Mouse (Mus musculus) lung, embryonic 16.5 days (tissue): ENCODE data around the gene Txndc2. TPM values are rescaled to one million over a fixed set of nuclear protein-coding genes. Genes with fewer than 3 reads are reported as not detected.

Experiments used
- ATAC-seq: fragments of 200-750 bp; cut with Nextera tagmentation; 2 replicates; pipeline ENCODE4 v1.8.0; 2017; ENCODE audit warnings: low read depth, mild to moderate bottlenecking, moderate library complexity
- H3K27ac ChIP-seq: fragments of 300-500 bp; sonication (generic); 2 replicates; pipeline ENCODE4 v1.5.1; 2014; ENCODE audit warnings: mild to moderate bottlenecking, control low read depth, low read length
- H3K27me3 ChIP-seq: fragments of 300-500 bp; sonication (generic); 2 replicates; pipeline ENCODE4 v1.6.1; 2014; ENCODE audit warnings: low read depth, low read length, mixed read lengths; ENCODE audit not compliant: control insufficient read depth, insufficient read depth
- H3K36me3 ChIP-seq: fragments of 300-500 bp; sonication (generic); 2 replicates; pipeline ENCODE4 v1.6.1; 2014; ENCODE audit warnings: low read length; ENCODE audit not compliant: control insufficient read depth, insufficient read depth
- H3K4me1 ChIP-seq: fragments of 300-500 bp; sonication (generic); replicated peaks from 2 replicates; pipeline ENCODE4 v1.6.1; 2014; ENCODE audit warnings: low read length, mixed read lengths; ENCODE audit not compliant: control insufficient read depth, insufficient read depth
- H3K4me2 ChIP-seq: fragments of 300-500 bp; sonication (generic); 2 replicates; pipeline ENCODE4 v1.6.1; 2014; ENCODE audit warnings: low read depth, low read length, control low read depth
- H3K4me3 ChIP-seq: fragments of 300-500 bp; sonication (generic); 2 replicates; pipeline ENCODE4 v1.5.1; 2014; ENCODE audit warnings: mild to moderate bottlenecking, low read length, control low read depth
- H3K9ac ChIP-seq: fragments of 300-500 bp; sonication (generic); 2 replicates; pipeline ENCODE4 v1.6.1; 2014; ENCODE audit warnings: low read length, control low read depth
- H3K9me3 ChIP-seq: fragments of 300-500 bp; sonication (generic); 2 replicates; pipeline ENCODE4 v1.6.1; 2016; ENCODE audit warnings: low read length; ENCODE audit not compliant: control insufficient read depth
- WGBS: fragments of 180-500 bp; shearing (Covaris S2); extraction: QIAGEN DNeasy Blood & Tissue Kit; methylation state at CpG from one replicate; pipeline ENCODE4 v1.1.7; 2014; 5-methylcytosine and 5-hydroxymethylcytosine counted together
- polyA plus RNA-seq: library from polyadenylated mRNA; unstranded; fragments of >200 nt; fragmentation: Nextera tagmentation; extraction: Ambion mirVana; gene quantifications from 2 replicates; pipeline ENCODE4 v1.2.1, GENCODE M21; 2015

Gene Txndc2
- polyA plus RNA-seq: not detected in 2 replicates

GRCm38 (mm10) chr17:65641734-65642218, at the start of gene Txndc2:
Txndc2 (minus strand) TSS chr17:65642168.
- peak within 1 kb of the TSS; percentile 24; the same call in 1 of the 2 replicates for H3K9ac ChIP-seq
- peak within 1 kb of the TSS; percentile 21 for H3K4me2 ChIP-seq
- no peaks in the 10 kb centered on the region for H3K27me3 ChIP-seq
- H3K27ac ChIP-seq: peak within 1 kb of the TSS; percentile 96
- no peaks in the 10 kb centered on the region for H3K9me3 ChIP-seq
- H3K4me1 ChIP-seq: no peaks in the 10 kb centered on the region; the same call in 1 of the 2 replicates
- no peaks in the 10 kb centered on the region for H3K36me3 ChIP-seq
- 88% methylated on average over 11 of the region's 11 CpGs for WGBS
- H3K4me3 ChIP-seq: no peak within 1 kb of the TSS
- no peak for ATAC-seq

- Histone ChIP-seq H3K27ac (no peak overlapping the region), H3K36me3 (no peaks in the 10 kb centered on the region)
These were observed 41.8 kb upstream of the Txndc2 start for GRCm38 (mm10) chr17:65683731-65684130.

GRCm38 (mm10) chr17:65683316-65683715, 41.3 kb upstream of the Txndc2 start:
- Histone ChIP-seq H3K4me3 (no peak overlapping the region), H3K9me3 (no peaks in the 10 kb centered on the region), H3K27me3 (no peaks in the 10 kb centered on the region), H3K9ac (no peak overlapping the region), H3K4me2 (no peak overlapping the region), H3K27ac (no peak overlapping the region), H3K36me3 (no peaks in the 10 kb centered on the region), H3K4me1 (no peaks in the 10 kb centered on the region)
- 87% methylated on average over 3 of the region's 3 CpGs for WGBS
- ATAC-seq: no peak

More at GRCm38 (mm10) chr17:65683731-65684130, 41.8 kb upstream of the Txndc2 start:
- Histone ChIP-seq H3K4me3 (no peak overlapping the region), H3K4me2 (no peak overlapping the region), H3K27me3 (no peaks in the 10 kb centered on the region), H3K9me3 (no peaks in the 10 kb centered on the region), H3K9ac (no peak overlapping the region), H3K4me1 (no peaks in the 10 kb centered on the region)
- no peak for ATAC-seq
- 78% methylated on average over 2 of the region's 2 CpGs for WGBS

GRCm38 (mm10) chr17:65682071-65682680, 40.2 kb upstream of the Txndc2 start:
- Histone ChIP-seq H3K4me1 (no peaks in the 10 kb centered on the region), H3K36me3 (no peaks in the 10 kb centered on the region), H3K9me3 (no peaks in the 10 kb centered on the region), H3K27me3 (no peaks in the 10 kb centered on the region), H3K4me3 (no peak overlapping the region), H3K27ac (no peak overlapping the region), H3K4me2 (no peak overlapping the region), H3K9ac (no peak overlapping the region)
- no peak for ATAC-seq
- WGBS: 72% methylated on average over 5 of the region's 5 CpGs

- no peaks in the 10 kb centered on the region for H3K36me3 ChIP-seq
- no peaks in the 10 kb centered on the region for H3K27me3 ChIP-seq
- H3K4me3 ChIP-seq: no peak overlapping the region
- no peaks in the 10 kb centered on the region for H3K4me1 ChIP-seq
- no peak for ATAC-seq
- H3K4me2 ChIP-seq: no peak overlapping the region
- no peak overlapping the region for H3K9ac ChIP-seq
- H3K9me3 ChIP-seq: no peaks in the 10 kb centered on the region
- H3K27ac ChIP-seq: no peak overlapping the region
- WGBS: 69% methylated on average over 6 of the region's 6 CpGs
These were observed 39.5 kb upstream of the Txndc2 start for GRCm38 (mm10) chr17:65681516-65681915.

- Histone ChIP-seq H3K4me1 (no peaks in the 10 kb centered on the region), H3K27me3 (no peaks in the 10 kb centered on the region), H3K4me2 (no peak overlapping the region), H3K36me3 (no peaks in the 10 kb centered on the region), H3K9me3 (no peaks in the 10 kb centered on the region), H3K4me3 (no peak overlapping the region), H3K9ac (no peak overlapping the region), H3K27ac (no peak overlapping the region)
- ATAC-seq: no peak
- 78% methylated on average over 2 of the region's 2 CpGs for WGBS
These were observed 38.9 kb upstream of the Txndc2 start for GRCm38 (mm10) chr17:65680801-65681412.

GRCm38 (mm10) chr17:65679806-65680446, 38.0 kb upstream of the Txndc2 start:
- H3K27ac ChIP-seq: no peak overlapping the region
- WGBS: 66% methylated on average over 14 of the region's 14 CpGs
- no peak overlapping the region for H3K4me2 ChIP-seq
- H3K36me3 ChIP-seq: no peaks in the 10 kb centered on the region
- H3K9me3 ChIP-seq: no peaks in the 10 kb centered on the region
- H3K9ac ChIP-seq: no peak overlapping the region
- H3K4me3 ChIP-seq: no peak overlapping the region
- no peaks in the 10 kb centered on the region; the same call in 1 of the 2 replicates for H3K4me1 ChIP-seq
- H3K27me3 ChIP-seq: no peaks in the 10 kb centered on the region
- no peak for ATAC-seq

- no peaks in the 10 kb centered on the region for H3K27me3 ChIP-seq
These were observed 35.8 kb upstream of the Txndc2 start for GRCm38 (mm10) chr17:65677742-65678141.

GRCm38 (mm10) chr17:65676536-65676935, 34.6 kb upstream of the Txndc2 start:
- Histone ChIP-seq H3K9me3 (no peaks in the 10 kb centered on the region), H3K27ac (no peak overlapping the region), H3K9ac (no peak overlapping the region), H3K36me3 (no peaks in the 10 kb centered on the region), H3K27me3 (no peaks in the 10 kb centered on the region), H3K4me1 (peaks cover 4% of the 10 kb centered on the region; the same call in 1 of the 2 replicates), H3K4me3 (no peak overlapping the region), H3K4me2 (no peak overlapping the region)
- no peak for ATAC-seq
- WGBS: 71% methylated on average over 8 of the region's 8 CpGs

More at GRCm38 (mm10) chr17:65677742-65678141, 35.8 kb upstream of the Txndc2 start:
- Histone ChIP-seq H3K9me3 (no peaks in the 10 kb centered on the region), H3K4me1 (peaks cover 4% of the 10 kb centered on the region; the same call in 1 of the 2 replicates), H3K4me3 (no peak overlapping the region), H3K9ac (no peak overlapping the region), H3K27ac (no peak overlapping the region), H3K4me2 (no peak overlapping the region), H3K36me3 (no peaks in the 10 kb centered on the region)
- 85% methylated on average over 1 of the region's 1 CpGs for WGBS
- no peak for ATAC-seq
